Mouse (Mus musculus): ENCODE measurements around the gene Degs2. TPM values are rescaled to one million over a fixed set of nuclear protein-coding genes. Genes with fewer than 3 reads are reported as not detected.
"Not testable (repeated sequence)": the region's sequence is repeated elsewhere in the genome, so short reads cannot be mapped to it uniquely, and the experiment has no call there.

The Degs2 gene
- total RNA-seq (2021) = under 1 TPM in 1 of 2 experiments, not detected in 1; 0.51 TPM
- long read RNA-seq, experiment 1 = 0 reads
- long read RNA-seq, experiment 2 = 0 reads

DNA sequence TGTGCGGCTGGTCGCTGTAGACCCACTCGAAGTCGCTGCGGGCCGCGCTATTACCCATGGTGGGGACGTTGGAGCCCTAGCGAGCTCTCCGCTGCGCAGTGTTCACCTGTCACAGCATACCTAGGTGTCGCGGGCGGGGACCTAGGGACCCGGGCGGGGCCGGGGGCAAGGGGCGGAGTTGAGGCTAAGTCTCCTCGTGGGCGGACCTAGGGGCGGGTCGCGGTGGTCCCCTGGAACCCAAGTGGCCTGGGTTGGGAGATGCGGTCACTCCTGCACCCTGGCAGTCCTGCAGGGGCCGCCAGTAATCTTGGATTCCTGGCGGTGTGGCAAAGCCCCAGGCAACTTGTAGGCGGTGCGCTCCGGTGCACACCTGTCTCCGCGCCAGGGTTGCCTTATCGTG is at the start of gene Degs2:
Degs2 (minus strand) TSS at position 131 of the 400 bp plus-strand sequence.
- no peak for DNase-seq

DNA sequence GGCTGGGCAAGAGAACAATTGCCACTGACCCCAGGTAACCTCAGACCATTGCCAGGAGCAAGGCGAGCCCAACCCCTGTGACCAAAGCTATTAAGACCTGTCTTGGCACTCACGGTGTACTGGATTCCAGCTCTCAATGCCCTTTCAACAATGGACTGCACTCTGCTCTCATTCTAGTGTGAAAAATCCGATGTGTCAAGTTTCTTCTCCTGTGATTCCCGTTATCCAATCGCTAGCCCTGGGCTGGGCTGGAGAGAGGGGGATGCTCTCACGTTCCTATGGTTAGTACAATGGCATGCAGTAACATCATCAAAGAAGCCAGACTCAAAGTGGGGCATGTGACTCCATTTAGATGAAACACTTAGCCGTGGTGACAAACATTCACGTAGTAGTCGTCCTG is 49.7 kb upstream of the Degs2 start:
- DNase-seq = no peak
- intact Hi-C loops (cut with DNase I; ENCODE audit: low total_unique reads) = no loop called here

More for the DNA sequence above, at the start of gene Degs2:
- intact Hi-C loops (cut with DNase I; ENCODE audit: low total_unique reads) = no loop called here

DNA sequence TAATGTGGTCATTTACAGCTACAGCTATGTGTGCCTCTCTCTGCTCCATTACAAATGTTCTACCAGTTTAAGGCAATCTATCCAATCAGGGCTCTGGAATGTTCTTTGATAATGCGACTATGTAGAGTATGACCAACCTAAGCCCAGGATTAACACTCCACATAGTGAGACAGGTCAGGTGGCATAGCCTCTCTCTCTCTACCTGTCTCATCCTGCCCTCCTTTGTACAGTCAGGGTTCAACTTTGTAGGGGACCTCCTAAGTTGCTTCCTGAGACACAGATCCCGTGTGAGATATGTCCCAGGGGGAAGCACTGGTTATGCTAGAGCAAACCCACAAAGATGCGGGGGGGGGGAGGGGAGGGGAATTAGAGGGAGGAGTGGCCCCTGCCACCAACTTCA is 48.1 kb upstream of the Degs2 start:
- intact Hi-C loops (cut with DNase I; ENCODE audit: low total_unique reads) = no loop called here
- DNase-seq = no peak

DNA sequence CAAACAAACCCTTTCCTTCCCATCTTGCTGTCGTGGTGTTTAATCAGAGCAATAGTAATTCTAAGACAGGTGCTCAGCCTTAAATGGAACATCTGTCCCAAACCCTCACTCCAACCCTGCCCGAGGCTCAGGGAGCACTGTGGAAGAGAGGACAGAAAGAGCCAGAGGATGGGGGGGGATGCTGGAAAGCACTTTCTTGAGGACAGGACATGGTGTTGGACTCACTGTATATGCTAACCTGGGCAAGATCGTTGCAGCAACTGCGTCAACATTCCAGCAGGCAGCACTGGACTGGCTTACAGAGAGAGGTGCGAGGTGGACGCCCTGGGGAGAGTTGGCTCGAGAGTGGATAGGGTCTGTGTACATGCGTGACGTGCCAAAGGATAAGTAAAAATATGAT is 47.3 kb upstream of the Degs2 start:
- no peak for DNase-seq
- intact Hi-C loops (cut with DNase I; ENCODE audit: low total_unique reads) = no loop called here

DNA sequence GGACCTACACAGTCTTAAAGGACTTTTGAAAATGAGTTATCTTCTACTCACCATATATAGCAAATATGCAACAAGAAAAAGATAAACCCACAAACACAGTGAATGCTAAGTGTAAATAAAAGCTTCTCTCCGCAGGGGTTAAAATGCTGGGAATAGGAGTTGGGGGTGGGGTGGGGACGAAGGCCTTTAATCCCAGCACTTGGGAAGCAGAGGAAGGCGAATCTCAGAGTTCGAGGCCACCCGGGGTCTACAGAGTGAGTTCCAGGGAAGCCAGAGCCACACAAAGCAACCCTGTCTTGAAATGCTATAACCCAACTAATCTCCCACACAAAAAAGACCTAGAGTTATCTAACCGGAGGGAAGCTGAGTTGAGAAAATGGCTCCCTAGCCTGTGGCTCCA is 46.9 kb upstream of the Degs2 start:
- intact Hi-C loops (cut with DNase I; ENCODE audit: low total_unique reads) = no loop called here
- DNase-seq = no peak

DNA sequence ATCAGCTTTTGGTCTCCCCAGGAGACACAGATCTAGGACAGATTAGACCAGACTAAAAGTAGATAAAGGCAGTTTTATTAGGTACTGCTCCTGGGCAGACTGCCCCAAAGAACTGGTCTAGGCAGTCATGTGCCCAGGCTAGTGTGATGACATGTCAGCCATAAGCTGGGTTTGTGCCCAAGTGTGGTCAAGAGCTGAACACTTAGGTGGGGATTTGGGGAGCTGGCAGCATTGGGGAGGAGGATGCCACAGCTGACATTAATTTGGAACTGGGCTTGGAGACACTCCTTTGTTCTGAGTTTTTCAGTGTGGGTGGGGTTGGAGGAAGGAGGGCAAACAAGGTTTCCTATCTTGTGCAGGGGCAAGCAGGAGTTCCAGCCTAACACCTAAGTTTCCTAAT is 43.9 kb upstream of the Degs2 start:
- intact Hi-C loops (cut with DNase I; ENCODE audit: low total_unique reads) = no loop called here
- DNase-seq = no peak

DNA sequence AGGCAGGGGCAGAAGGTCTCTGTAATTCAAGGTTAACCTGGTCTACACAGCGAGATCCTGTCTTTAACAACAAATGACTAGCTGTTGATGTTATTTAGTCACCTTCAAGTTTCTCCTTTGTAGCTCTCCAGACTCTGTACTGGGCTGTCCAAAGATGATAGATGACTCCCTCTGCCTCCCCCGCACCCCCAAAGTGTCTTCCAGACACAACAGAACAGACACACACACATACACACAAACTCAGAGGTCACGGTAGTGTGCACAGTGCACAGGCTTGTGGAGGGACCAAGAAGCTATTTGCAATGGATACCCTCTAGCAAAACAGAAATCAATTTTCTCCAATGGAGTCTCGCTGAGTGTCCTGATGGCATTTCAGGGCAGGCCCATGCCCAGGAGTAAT is 40.1 kb upstream of the Degs2 start:
- DNase-seq = no peak
- intact Hi-C loops (cut with DNase I; ENCODE audit: low total_unique reads) = no loop called here

DNA sequence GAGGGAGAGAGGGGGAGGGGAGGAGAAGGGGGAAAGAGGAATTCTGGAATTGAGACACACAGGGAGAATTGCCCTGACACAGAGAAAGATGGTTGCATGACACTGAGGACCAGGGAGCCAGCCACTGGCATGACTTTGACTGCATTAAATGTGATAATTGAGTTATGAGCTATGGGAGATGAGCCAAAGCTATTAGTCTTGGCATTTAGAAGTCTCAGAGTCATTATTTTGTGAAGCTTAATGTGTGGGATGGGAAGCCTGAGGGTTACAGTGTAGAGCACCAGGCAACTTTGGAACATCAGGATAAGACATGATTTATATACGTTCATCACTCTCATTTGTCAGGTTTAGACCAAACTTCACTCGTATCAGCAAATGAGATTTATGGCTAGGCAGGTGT is 39.4 kb upstream of the Degs2 start:
- no peak for DNase-seq
- intact Hi-C loops (cut with DNase I; ENCODE audit: low total_unique reads) = no loop called here

DNA sequence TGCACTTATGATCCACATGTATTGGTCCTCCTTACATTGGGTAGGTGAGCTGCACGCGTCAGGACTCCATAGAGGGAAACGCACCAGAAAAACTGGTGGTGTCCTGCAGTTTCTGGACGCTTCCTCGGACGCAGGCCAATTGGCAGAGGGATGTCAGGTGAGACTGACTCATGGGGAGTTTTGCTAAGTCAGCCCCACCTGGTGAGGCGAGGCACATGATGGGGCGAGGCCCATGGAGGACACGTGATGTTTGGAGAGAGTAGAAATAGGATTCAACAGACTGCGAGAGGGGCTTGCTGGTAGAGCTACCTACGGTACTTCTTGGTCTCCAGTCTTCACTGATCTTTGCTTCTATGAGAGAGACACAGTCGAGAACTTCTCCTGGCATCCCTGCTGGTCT is 36.6 kb upstream of the Degs2 start:
- intact Hi-C loops (cut with DNase I; ENCODE audit: low total_unique reads) = no loop called here
- DNase-seq = no peak

DNA sequence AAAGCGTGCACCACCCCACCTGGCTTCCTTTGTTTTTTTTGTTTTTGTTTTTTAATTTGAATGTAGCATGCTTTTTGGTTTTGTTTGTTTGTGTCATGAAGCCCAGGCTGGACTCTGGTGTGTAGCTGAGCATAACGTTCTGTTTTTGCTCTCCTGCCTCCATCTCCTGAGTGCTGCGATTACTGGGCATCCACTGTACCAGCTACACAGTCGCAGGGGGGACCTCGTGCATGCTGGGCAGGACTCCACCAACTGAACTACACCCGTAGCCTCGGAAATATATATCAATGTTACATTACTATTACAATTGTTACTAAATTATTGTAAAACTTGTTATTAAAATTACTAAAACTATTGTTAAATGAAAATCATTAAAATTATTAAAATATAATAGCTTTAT is 35.7 kb upstream of the Degs2 start:
- no peak for DNase-seq
- intact Hi-C loops (cut with DNase I; ENCODE audit: low total_unique reads) = no loop called here

DNA sequence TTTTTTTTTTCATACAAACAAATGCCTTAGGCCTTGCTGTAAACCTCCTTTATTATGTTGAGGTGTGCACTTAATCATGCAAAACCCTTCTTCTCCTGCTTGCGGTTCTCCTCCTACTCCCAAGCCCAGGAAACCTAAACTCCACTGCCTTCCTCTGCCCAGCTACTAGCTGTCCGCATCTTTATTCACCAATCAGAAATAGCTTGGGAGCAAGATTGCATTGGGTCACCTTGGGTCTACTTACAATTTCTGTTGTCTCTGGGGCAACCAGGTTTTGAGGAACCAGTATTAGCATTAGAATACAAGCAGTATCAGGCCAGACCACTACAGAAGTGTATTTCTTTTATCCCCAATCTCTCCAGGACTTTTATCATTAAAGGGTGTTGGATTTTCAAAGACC is 32.3 kb upstream of the Degs2 start:
- intact Hi-C loops (cut with DNase I; ENCODE audit: low total_unique reads) = no loop called here
- no peak for DNase-seq

DNA sequence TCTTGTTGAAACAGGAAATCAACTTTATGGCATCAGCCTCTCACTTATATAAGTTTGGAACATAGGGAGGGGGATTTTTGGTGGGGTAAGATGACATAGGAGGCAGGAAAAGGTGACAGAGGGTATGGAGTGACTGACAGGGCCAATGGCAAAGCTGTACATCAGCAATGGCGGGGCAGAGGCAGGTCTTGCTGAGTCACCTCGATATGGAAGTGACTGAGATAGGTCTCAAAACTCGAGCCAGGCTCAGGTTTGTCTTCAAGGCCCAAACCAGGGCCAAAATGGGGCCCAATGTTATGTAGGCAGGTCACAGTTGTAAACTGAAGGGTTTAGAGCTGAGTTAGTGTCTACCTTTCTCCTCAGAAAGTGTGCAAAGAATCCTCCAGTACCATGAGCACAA is 21.7 kb upstream of the Degs2 start:
- DNase-seq = no peak
- intact Hi-C loops (cut with DNase I; ENCODE audit: low total_unique reads) = no loop called here

DNA sequence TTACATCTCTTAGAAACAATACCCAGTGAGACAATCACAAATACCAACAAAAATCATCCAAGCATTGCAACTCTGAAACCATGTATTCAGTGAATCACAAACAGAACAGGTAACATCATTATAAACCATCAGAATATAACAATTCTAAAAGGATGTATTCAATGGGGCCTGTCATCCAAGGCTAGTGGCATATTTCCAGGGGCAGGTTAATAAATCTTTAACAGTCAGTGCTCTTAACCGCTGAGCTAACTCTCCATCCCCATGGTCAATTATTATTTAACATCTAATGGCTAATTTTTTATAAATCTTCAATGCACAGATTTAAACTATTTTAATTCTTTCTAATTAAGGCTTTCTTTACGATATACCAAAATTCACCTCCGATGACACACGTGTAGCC is 20.3 kb upstream of the Degs2 start:
- DNase-seq = no peak
- intact Hi-C loops (cut with DNase I; ENCODE audit: low total_unique reads) = no loop called here

DNA sequence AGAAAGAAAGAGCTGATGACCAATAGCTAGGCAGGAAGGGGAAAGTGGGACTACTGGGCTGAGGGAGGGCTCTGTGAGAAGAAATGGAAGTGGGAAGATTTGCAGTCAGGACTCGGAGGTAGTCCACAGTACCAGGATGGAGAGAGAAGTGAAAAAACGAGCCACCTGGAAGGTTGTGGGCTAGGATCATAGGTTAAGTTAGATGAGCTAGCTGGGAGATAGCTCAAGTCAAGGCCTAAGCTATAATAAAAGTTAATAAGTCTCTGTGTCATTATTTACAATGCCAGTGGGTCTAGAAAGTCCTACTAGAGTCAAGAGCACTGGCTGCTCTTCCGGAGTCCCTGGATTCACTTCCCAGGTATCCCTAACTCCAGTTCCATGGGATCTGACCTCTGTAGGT is 16.4 kb upstream of the Degs2 start:
- intact Hi-C loops (cut with DNase I; ENCODE audit: low total_unique reads) = no loop called here

DNA sequence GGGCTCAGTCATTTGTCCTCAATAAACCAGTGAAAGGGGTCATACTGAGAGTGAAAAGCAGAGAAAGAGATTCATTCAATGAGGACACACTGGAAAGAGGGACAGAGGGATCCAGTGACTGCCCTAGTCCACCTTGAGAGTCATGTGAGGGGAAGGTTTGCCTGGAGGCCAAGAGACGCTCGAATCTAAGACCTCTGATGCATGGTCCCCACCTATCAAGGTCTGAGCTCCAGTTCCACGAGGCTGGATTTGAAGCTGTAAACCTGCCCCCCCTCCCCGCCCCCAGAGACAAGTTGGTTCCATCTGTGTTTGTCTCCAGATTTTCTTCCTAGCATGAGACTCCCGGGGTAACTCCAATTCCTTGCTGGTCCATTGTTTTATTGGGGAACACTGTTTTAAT is 13.7 kb upstream of the Degs2 start:
- no peak for DNase-seq
- intact Hi-C loops (cut with DNase I; ENCODE audit: low total_unique reads) = no loop called here

More for the DNA sequence above, 16.4 kb upstream of the Degs2 start:
- DNase-seq = no peak

DNA sequence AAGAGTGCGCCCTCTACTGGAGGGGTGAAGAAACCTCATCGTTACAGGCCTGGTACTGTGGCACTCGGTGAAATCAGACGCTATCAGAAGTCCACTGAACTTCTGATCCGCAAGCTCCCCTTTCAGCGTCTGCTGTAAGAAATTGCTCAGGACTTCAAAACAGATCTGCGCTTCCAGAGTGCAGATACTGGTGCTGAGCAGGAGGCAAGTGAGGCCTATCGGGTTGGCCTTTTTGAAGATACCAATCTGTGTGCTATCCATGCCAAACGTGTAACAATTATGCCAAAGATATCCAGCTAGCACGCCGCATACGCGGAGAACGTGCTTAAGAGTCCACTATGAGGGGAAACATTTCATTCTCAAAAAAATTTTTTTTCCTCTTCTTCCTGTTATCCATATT is 11.9 kb upstream of the Degs2 start:
- DNase-seq; intact Hi-C loops (cut with DNase I; ENCODE audit: low total_unique reads): not testable (repeated sequence)

DNA sequence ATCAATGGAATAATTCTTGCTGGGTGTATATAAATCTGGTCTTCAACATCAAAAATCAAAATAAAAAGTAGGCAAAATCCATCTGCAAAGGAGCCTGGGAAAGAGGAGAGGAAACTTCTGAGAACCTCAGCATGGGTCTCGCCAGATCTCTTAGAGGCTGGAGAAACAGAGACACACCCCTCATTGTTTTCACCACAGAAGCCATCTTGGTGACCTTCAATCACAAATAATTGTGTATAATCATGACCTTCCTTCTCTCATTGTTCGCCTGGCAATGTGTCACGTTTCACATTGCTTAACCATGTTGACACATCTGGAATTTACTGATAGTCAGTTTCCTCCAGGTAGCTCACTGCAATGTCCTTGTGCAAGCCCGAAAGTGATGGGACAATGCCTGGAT is 10.4 kb upstream of the Degs2 start:
- intact Hi-C loops (cut with DNase I; ENCODE audit: low total_unique reads) = no loop called here
- no peak for DNase-seq

DNA sequence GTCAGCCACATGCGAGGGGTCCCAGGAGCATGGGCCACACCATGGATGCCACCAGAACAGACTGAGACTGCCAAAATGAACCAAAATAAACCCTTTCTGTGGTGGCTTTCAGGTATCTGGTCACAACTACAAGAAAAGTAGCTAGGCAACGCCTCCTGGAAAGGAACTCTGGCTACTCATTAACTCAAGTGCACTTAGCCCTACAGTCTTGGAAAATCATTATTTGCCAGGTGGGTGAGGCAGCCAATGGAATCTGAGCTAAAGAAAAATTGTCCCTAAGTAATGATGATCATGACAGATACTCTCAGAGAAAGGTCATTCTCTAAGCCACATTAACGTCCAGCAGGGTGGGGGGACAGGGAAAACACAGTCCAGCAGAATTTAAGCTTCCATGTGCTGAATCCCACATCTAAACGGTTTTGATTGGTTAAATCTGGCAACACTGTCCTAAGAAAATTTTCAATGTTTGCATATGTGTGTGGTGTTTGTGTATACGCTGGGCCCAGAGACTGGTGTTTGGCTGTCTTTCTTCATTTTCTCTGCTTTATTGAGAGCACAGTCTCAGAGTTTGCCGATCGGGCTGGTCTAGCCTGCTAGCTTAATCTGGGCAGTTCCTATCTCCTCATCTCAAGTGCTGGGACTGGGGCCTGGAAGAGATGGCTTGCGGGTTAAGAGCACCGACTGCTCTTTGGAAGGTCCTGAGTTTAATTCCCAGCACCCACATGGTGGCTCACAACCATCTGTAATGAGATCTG is 8.9 kb upstream of the Degs2 start:
- intact Hi-C loops (cut with DNase I; ENCODE audit: low total_unique reads) = no loop called here
- no peak for DNase-seq

DNA sequence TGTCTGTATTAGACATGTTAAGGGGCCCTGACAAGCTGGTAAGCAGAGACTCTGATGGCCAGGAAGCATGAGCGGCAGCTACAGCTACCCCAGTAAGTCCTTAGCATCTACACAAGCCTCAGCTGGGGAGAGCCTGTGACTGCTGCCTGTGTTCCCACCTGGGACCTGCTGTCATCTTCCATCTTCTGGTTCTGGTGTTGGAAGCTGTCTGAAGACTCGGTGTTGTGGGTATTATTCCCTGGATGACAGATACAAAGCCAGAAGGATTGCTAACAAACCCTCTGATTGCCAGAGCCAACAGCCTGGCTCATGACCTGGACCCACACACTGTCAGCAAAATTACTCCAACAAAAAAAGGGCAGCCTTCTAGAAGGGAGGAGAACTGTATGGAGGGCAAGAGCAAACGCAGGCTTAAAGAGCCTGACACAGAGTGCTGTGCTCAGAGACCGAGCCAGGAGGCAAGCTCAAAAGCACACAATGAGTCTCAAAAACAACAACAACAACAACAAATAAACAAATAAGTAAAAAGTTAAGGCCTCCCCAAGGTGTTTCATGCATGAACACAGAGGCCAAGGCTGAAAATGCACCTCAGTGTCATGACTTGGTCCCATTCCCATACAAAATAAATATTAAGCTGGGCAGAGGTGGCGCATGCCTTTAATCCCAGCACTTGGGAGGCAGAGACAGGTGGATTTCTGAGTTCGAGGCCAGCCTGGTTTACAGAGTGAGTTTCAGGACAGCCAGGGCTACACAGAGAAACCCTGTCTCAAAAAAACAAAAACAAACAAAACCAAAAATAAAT is 8.1 kb upstream of the Degs2 start:
- DNase-seq = no peak
- intact Hi-C loops (cut with DNase I; ENCODE audit: low total_unique reads) = no loop called here

DNA sequence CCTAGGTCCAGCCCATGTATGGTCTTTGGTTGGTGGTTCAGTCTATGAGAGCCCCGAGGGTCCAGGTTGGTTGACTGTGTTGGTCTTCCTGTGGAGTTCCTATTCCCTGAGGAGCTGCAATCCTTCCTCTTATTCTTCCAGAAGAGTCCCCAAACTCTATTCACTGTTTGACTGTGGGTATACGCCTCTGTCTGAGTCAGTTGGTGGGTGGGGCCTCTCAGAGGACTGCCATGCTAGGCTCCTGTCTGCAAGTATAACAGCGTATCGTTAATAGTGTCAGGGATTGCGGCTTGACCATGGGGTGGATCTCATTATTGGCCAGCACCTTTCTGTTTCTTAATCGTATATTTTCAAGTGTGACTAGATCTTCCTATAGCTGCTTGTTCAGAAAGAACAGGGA is 7.3 kb upstream of the Degs2 start:
- intact Hi-C loops (cut with DNase I; ENCODE audit: low total_unique reads) = no loop called here

DNA sequence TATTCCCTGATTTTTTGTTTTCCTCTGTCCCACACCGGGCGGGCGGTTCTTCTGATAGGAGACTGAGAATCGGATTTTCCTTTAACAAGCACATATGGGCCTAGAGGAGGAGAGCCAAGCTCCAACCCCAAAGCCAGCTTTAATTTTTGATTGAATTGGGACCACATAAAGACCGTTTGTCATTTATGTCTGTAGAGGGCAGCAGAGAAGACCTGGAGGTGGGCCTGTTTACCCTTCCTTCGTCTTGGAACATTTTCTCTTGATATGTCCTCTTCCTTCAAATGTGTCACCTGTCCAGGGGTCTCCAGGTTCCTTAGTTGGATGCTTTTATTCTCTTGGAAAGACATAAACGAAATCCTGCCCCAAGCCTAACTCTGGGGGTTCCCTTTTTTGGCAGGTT is 4.0 kb upstream of the Degs2 start:
- intact Hi-C loops (cut with DNase I; ENCODE audit: low total_unique reads) = no loop called here

More for the DNA sequence above, 7.3 kb upstream of the Degs2 start:
- no peak for DNase-seq

More for the DNA sequence above, 4.0 kb upstream of the Degs2 start:
- DNase-seq = no peak

All from gastrocnemius, postnatal 14 days (tissue).